Mouse (Mus musculus): ENCODE data around the gene Ptgis.

- TF ChIP-seq POLR2A (IDR thresholded peaks at IDR 0.05; ENCODE audit: low read depth, low read length) (no peak), CTCF (IDR thresholded peaks at IDR 0.05; ENCODE audit: extremely low read depth, insufficient read length, insufficient replicate concordance, low read depth, low read length) (no peak)
These were observed 7.4 kb downstream of the Ptgis start for GRCm38 (mm10) chr2:167233009-167233335.
